Mouse (Mus musculus): ENCODE measurements around the gene Elovl6.

DNA sequence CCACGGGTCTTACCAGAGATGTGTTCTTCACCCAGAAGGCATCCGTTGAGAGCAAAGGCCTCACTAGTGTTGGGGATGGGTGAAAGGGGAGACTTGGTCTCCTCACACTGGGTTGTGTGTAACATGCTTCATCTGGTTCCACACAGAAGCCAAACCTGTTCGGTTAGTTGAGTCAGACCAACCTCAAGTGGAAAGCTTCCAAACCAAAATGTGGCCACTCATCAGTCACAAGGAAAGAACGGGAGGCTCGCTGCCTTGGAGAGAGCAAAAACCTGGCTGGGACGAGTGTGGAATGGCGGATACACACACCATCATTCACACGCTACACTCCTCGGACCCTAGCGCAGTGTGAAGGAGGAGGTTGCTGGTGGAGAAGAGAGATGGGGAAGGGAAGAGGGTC lies 22.4 kb upstream of the Elovl6 start:
- TF ChIP-seq CTCF (IDR thresholded peaks at IDR 0.05; ENCODE audit: extremely low read depth, insufficient read depth, insufficient read length, insufficient replicate concordance) (no peak), POLR2A (IDR thresholded peaks at IDR 0.05; ENCODE audit: low read depth, low read length) (no peak)
